Mouse (Mus musculus): Measurements from ENCODE around the gene Tmem234. TPM values are rescaled to one million over a fixed set of nuclear protein-coding genes. Genes with fewer than 3 reads are reported as not detected.

Tmem234 gene
- total RNA-seq, 1 experiment: 172 TPM

DNA sequence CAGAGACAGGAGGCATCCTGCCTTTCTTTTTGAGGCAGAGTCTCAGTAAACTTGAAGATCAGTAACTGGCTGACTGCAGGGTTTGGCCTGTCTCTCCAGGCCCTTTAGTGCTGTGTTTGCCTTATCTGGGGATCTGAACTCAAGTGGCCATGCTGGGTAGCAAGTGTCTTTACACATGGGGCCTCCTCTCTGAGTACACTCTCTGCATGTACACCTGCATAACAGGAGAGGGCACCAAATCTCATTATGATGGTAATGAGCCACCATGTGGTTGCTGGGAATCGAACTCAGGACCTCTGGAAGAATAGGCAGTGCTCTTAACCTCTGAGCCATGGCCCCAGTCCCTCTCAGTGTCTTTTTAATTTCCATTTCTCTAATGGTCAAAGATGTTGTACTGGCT is 18.2 kb upstream of the Tmem234 start:
- Histone ChIP-seq H3K9me3 (ENCODE audit: control insufficient read depth, insufficient read depth, low read depth, low read length) (no peaks in the 10 kb centered on the region), H3K4me3 (ENCODE audit: insufficient read depth in 1 of 2, low read depth in 1 of 2, low read length in 2 of 2, poor library complexity in 1 of 2, severe bottlenecking in 1 of 2) (no peak overlapping the region), H3K36me3 (ENCODE audit: control insufficient read depth, insufficient read depth, low read length, poor library complexity, severe bottlenecking) (no peaks in the 10 kb centered on the region), H3K9ac (ENCODE audit: insufficient read depth, low read depth, low read length, poor library complexity, severe bottlenecking) (peak overlapping the region; percentile 47; the same call in 1 of the 2 replicates), H3K27ac (ENCODE audit: insufficient read depth, low read depth, low read length, poor library complexity, severe bottlenecking) (no peak overlapping the region), H3K4me1 (ENCODE audit: control insufficient read depth in 2 of 2, insufficient read depth in 2 of 2, low read length in 2 of 2, poor library complexity in 1 of 2) (peaks cover 0 to 13% of the 10 kb centered on the region in 2 experiments; a peak in 1 of 4 replicates)
- DNase-seq (ENCODE audit: low read depth, low spot score): peak; percentile 45
- in situ Hi-C loops (cut with MboI; ENCODE audit: low sequenced_read_pairs in 2 of 2, unreplicated experiment in 2 of 2): no loop called here
- TF ChIP-seq HCFC1 (IDR thresholded peaks at IDR 0.05; ENCODE audit: borderline replicate concordance, insufficient read depth, low read length): no peak
- no peak for TF ChIP-seq CHD2 (IDR thresholded peaks at IDR 0.05; ENCODE audit: low read depth, low read length)
- TF ChIP-seq ZNF384 (IDR thresholded peaks at IDR 0.05; ENCODE audit: low read depth, low read length): no peak
- TF ChIP-seq MAFK (IDR thresholded peaks at IDR 0.05; ENCODE audit: insufficient read depth, low read depth, low read length): no peak
- no peak for TF ChIP-seq ZC3H11A (IDR thresholded peaks at IDR 0.05; ENCODE audit: borderline replicate concordance, low read depth, low read length)

- no peaks in the 10 kb centered on the region for H3K9me3 ChIP-seq (ENCODE audit: control insufficient read depth, insufficient read depth, low read depth, low read length)
- DNase-seq (ENCODE audit: low read depth, low spot score): no peak
- in situ Hi-C loops (cut with MboI; ENCODE audit: low sequenced_read_pairs in 2 of 2, unreplicated experiment in 2 of 2): no loop called here
- no peak overlapping the region; the same call in 1 of the 2 replicates for H3K27ac ChIP-seq (ENCODE audit: insufficient read depth, low read depth, low read length, poor library complexity, severe bottlenecking)
- peak overlapping the region; percentile 58 to 59; a peak in 1 of 4 replicates for H3K4me3 ChIP-seq (ENCODE audit: insufficient read depth in 1 of 2, low read depth in 1 of 2, low read length in 2 of 2, poor library complexity in 1 of 2, severe bottlenecking in 1 of 2)
- no peaks in the 10 kb centered on the region for H3K36me3 ChIP-seq (ENCODE audit: control insufficient read depth, insufficient read depth, low read length, poor library complexity, severe bottlenecking)
- no peak for TF ChIP-seq MAFK (IDR thresholded peaks at IDR 0.05; ENCODE audit: insufficient read depth, low read depth, low read length)
- TF ChIP-seq HCFC1 (IDR thresholded peaks at IDR 0.05; ENCODE audit: borderline replicate concordance, insufficient read depth, low read length): no peak
- no peak for TF ChIP-seq ZNF384 (IDR thresholded peaks at IDR 0.05; ENCODE audit: low read depth, low read length)
- TF ChIP-seq CHD2 (IDR thresholded peaks at IDR 0.05; ENCODE audit: low read depth, low read length): no peak
- no peak for TF ChIP-seq ZC3H11A (IDR thresholded peaks at IDR 0.05; ENCODE audit: borderline replicate concordance, low read depth, low read length)
- no peak overlapping the region; the same call in 1 of the 2 replicates for H3K9ac ChIP-seq (ENCODE audit: insufficient read depth, low read depth, low read length, poor library complexity, severe bottlenecking)
- H3K4me1 ChIP-seq (ENCODE audit: control insufficient read depth in 2 of 2, insufficient read depth in 2 of 2, low read length in 2 of 2, poor library complexity in 1 of 2): peaks cover 0 to 13% of the 10 kb centered on the region in 2 experiments; a peak in 1 of 4 replicates
These were observed 16.1 kb upstream of the Tmem234 start for GRCm38 (mm10) chr4:129584370-129584769.

DNA sequence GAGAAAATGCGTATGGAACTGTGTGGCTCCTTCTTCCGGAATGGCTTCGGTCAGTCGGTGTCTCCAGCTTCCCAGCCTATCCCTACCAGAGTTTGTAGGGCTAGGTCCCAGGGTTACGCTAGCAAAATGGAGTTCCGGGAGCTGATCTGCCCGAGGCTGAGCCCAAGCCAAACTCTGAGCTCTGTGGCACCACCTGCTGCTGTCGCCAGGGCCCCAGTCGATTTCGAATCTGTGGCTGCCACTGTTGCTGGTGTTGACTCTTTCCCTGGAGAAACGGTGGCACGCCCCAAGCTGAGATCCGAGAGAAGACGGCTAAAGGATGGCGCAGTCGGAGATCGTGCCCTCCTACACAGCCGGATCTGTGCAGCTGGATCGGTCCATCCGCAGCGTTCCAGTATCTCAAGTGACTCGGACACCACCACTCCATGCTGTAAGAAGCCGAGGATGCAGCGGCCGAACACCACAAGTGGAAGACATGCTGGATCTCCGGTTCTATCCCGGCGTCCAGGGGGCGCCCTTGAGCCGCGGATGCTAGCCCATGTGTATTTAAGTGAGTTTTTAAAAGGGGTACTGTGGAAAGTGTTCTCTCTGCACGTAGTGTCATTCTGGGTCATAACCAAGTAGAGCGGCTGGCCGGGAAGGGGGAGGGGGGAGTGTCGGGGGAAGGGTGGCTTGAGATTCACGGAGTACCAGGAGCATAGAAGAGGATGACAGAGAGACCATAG is 15.4 kb upstream of the Tmem234 start:
- no peak for TF ChIP-seq CHD2 (IDR thresholded peaks at IDR 0.05; ENCODE audit: low read depth, low read length)
- TF ChIP-seq ZC3H11A (IDR thresholded peaks at IDR 0.05; ENCODE audit: borderline replicate concordance, low read depth, low read length): no peak
- TF ChIP-seq MAFK (IDR thresholded peaks at IDR 0.05; ENCODE audit: insufficient read depth, low read depth, low read length): no peak
- TF ChIP-seq ZNF384 (IDR thresholded peaks at IDR 0.05; ENCODE audit: low read depth, low read length): no peak
- TF ChIP-seq HCFC1 (IDR thresholded peaks at IDR 0.05; ENCODE audit: borderline replicate concordance, insufficient read depth, low read length): no peak
- no peaks in the 10 kb centered on the region for H3K9me3 ChIP-seq (ENCODE audit: control insufficient read depth, insufficient read depth, low read depth, low read length)
- peak overlapping the region; percentile 74 for H3K27ac ChIP-seq (ENCODE audit: insufficient read depth, low read depth, low read length, poor library complexity, severe bottlenecking)
- peak overlapping the region; percentile 81 for H3K9ac ChIP-seq (ENCODE audit: insufficient read depth, low read depth, low read length, poor library complexity, severe bottlenecking)
- H3K4me1 ChIP-seq (ENCODE audit: control insufficient read depth in 2 of 2, insufficient read depth in 2 of 2, low read length in 2 of 2, poor library complexity in 1 of 2): peaks cover 0 to 13% of the 10 kb centered on the region in 2 experiments; a peak in 1 of 4 replicates
- peak; percentile 82 for DNase-seq (ENCODE audit: low read depth, low spot score)
- H3K36me3 ChIP-seq (ENCODE audit: control insufficient read depth, insufficient read depth, low read length, poor library complexity, severe bottlenecking): no peaks in the 10 kb centered on the region
- peak overlapping the region; percentile 58 to 59; a peak in 3 of 4 replicates for H3K4me3 ChIP-seq (ENCODE audit: insufficient read depth in 1 of 2, low read depth in 1 of 2, low read length in 2 of 2, poor library complexity in 1 of 2, severe bottlenecking in 1 of 2)
- in situ Hi-C loops (cut with MboI; ENCODE audit: low sequenced_read_pairs in 2 of 2, unreplicated experiment in 2 of 2): no loop called here

DNA sequence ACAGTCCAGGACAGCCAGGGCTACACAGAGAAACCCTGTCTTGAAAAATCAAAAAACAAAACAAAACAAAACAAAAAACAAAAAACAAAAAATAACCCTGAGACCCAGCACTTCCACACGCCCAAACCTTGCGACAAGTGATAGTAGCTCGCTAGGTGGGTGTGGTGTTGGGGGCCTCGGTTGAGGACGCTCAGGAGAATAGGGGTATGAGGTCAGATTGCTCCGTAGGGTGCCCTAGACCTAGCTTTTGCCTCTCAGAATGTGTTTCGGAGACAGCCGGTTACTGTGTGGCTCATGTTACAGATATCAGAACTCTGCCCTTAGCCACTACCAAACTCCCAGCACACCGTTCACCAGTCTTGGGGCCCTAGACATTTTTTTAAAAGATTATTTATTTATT is 14.7 kb upstream of the Tmem234 start:
- peaks cover 0 to 13% of the 10 kb centered on the region in 2 experiments; a peak in 1 of 4 replicates for H3K4me1 ChIP-seq (ENCODE audit: control insufficient read depth in 2 of 2, insufficient read depth in 2 of 2, low read length in 2 of 2, poor library complexity in 1 of 2)
- H3K36me3 ChIP-seq (ENCODE audit: control insufficient read depth, insufficient read depth, low read length, poor library complexity, severe bottlenecking): no peaks in the 10 kb centered on the region
- no peak for DNase-seq (ENCODE audit: low read depth, low spot score)
- H3K27ac ChIP-seq (ENCODE audit: insufficient read depth, low read depth, low read length, poor library complexity, severe bottlenecking): no peak overlapping the region
- no peaks in the 10 kb centered on the region for H3K9me3 ChIP-seq (ENCODE audit: control insufficient read depth, insufficient read depth, low read depth, low read length)
- in situ Hi-C loops (cut with MboI; ENCODE audit: low sequenced_read_pairs in 2 of 2, unreplicated experiment in 2 of 2): no loop called here
- no peak overlapping the region for H3K4me3 ChIP-seq (ENCODE audit: insufficient read depth in 1 of 2, low read depth in 1 of 2, low read length in 2 of 2, poor library complexity in 1 of 2, severe bottlenecking in 1 of 2)
- TF ChIP-seq ZNF384 (IDR thresholded peaks at IDR 0.05; ENCODE audit: low read depth, low read length) (no peak), MAFK (IDR thresholded peaks at IDR 0.05; ENCODE audit: insufficient read depth, low read depth, low read length) (no peak), CHD2 (IDR thresholded peaks at IDR 0.05; ENCODE audit: low read depth, low read length) (no peak), ZC3H11A (IDR thresholded peaks at IDR 0.05; ENCODE audit: borderline replicate concordance, low read depth, low read length) (no peak), HCFC1 (IDR thresholded peaks at IDR 0.05; ENCODE audit: borderline replicate concordance, insufficient read depth, low read length) (no peak)
- H3K9ac ChIP-seq (ENCODE audit: insufficient read depth, low read depth, low read length, poor library complexity, severe bottlenecking): 0 out of 2 replicates have a peak overlapping the region, but pooled peaks have one; percentile 62

Measured in ES-E14 (cell line).